Mouse (Mus musculus) embryonic facial prominence, embryonic 11.5 days (tissue): ENCODE results near the gene Sez6l. TPM values are rescaled to one million over a fixed set of nuclear protein-coding genes. Genes with fewer than 3 reads are reported as not detected.

Experiments used
- ATAC-seq: fragments of 200-750 bp; cut with Nextera tagmentation; replicated peaks from 2 replicates; pipeline ENCODE4 v1.8.0; 2017; ENCODE audit warnings: low read depth; ENCODE audit not compliant: insufficient number of reproducible peaks, low FRiP score, low TSS enrichment
- DNase-seq: peaks from one replicate; pipeline ENCODE4 v3.0.0-alpha.2; 2015; ENCODE audit warnings: low spot score
- H3K27ac ChIP-seq: fragments of 300-500 bp; sonication (generic); replicated peaks from 2 replicates; pipeline ENCODE4 v1.5.1; 2014; ENCODE audit warnings: mild to moderate bottlenecking, low read depth, low read length, control low read depth
- H3K27me3 ChIP-seq: fragments of 300-500 bp; sonication (generic); 2 replicates; pipeline ENCODE4 v1.6.1; 2014; ENCODE audit warnings: mild to moderate bottlenecking, low read length, moderate library complexity, mixed read lengths; ENCODE audit not compliant: control insufficient read depth, insufficient read depth
- H3K36me3 ChIP-seq: fragments of 300-500 bp; sonication (generic); replicated peaks from 2 replicates; pipeline ENCODE4 v1.6.1; 2014; ENCODE audit warnings: low read depth, mild to moderate bottlenecking, low read length, moderate library complexity, mixed read lengths; ENCODE audit not compliant: control insufficient read depth, insufficient read depth
- H3K4me1 ChIP-seq: fragments of 300-500 bp; sonication (generic); 2 replicates; pipeline ENCODE4 v1.6.1; 2014; ENCODE audit warnings: low read length, mixed read lengths; ENCODE audit not compliant: control insufficient read depth, insufficient read depth
- H3K4me2 ChIP-seq: fragments of 300-500 bp; sonication (generic); 2 replicates; pipeline ENCODE4 v1.6.1; 2014; ENCODE audit warnings: low read depth, mild to moderate bottlenecking, control low read depth, low read length, moderate library complexity
- H3K4me3 ChIP-seq: fragments of 300-500 bp; sonication (generic); 2 replicates; pipeline ENCODE4 v1.5.1; 2014; ENCODE audit warnings: low read depth, low read length, control low read depth
- H3K9ac ChIP-seq: fragments of 300-500 bp; sonication (generic); replicated peaks from 2 replicates; pipeline ENCODE4 v1.6.1; 2014; ENCODE audit warnings: mild to moderate bottlenecking, control low read depth, low read length
- H3K9me3 ChIP-seq: fragments of 300-500 bp; sonication (generic); replicated peaks from 2 replicates; pipeline ENCODE4 v1.6.1; 2016; ENCODE audit warnings: mild to moderate bottlenecking, low read length, inconsistent platforms, mixed read lengths; ENCODE audit not compliant: control insufficient read depth
- WGBS: fragments of 180-500 bp; shearing (Covaris S2); extraction: QIAGEN DNeasy Blood & Tissue Kit; methylation state at CpG from one replicate; pipeline ENCODE4 v1.1.7; 2014; 5-methylcytosine and 5-hydroxymethylcytosine counted together
- polyA plus RNA-seq: library from polyadenylated mRNA; unstranded; fragments of >200 nt; fragmentation: Nextera tagmentation; extraction: Ambion mirVana; gene quantifications from 2 replicates; pipeline ENCODE4 v1.2.1, GENCODE M21; 2014

Sez6l gene
- polyA plus RNA-seq, 1 experiment from 2014 or later: 0.48 TPM

GRCm38 (mm10) chr5:112483030-112483429, 94.0 kb downstream of the Sez6l start:
- Histone ChIP-seq H3K4me3 (no peak overlapping the region), H3K27me3 (no peaks in the 10 kb centered on the region; the same call in 1 of the 2 replicates), H3K9me3 (no peaks in the 10 kb centered on the region), H3K9ac (no peak overlapping the region), H3K36me3 (no peaks in the 10 kb centered on the region), H3K4me2 (no peak overlapping the region), H3K4me1 (0 out of 2 replicates have a peak, but pooled peaks cover 2% of the 10 kb centered on the region), H3K27ac (no peak overlapping the region)
- WGBS: 85% methylated on average over 8 of the region's 8 CpGs
- DNase-seq (no peak), ATAC-seq (no peak)

- Histone ChIP-seq H3K36me3 (no peaks in the 10 kb centered on the region), H3K4me3 (no peak overlapping the region), H3K9me3 (no peaks in the 10 kb centered on the region), H3K27ac (no peak overlapping the region), H3K4me2 (no peak overlapping the region), H3K9ac (no peak overlapping the region), H3K4me1 (0 out of 2 replicates have a peak, but pooled peaks cover 2% of the 10 kb centered on the region), H3K27me3 (no peaks in the 10 kb centered on the region; the same call in 1 of the 2 replicates)
- ATAC-seq (no peak), DNase-seq (no peak)
- 54% methylated on average over 13 of the region's 13 CpGs for WGBS
These were observed 94.4 kb downstream of the Sez6l start for GRCm38 (mm10) chr5:112482551-112482950.

- H3K27ac ChIP-seq: no peak overlapping the region
- 17% methylated on average over 19 of the region's 19 CpGs for WGBS
- H3K4me2 ChIP-seq: no peak overlapping the region
- 0 out of 2 replicates have a peak, but pooled peaks cover 2% of the 10 kb centered on the region for H3K4me1 ChIP-seq
- H3K4me3 ChIP-seq: no peak overlapping the region
- DNase-seq (peak; percentile 46), ATAC-seq (peak; percentile 48; the same call in 1 of the 2 replicates)
- H3K9me3 ChIP-seq: no peaks in the 10 kb centered on the region
- H3K9ac ChIP-seq: no peak overlapping the region
- no peaks in the 10 kb centered on the region; the same call in 1 of the 2 replicates for H3K27me3 ChIP-seq
- no peaks in the 10 kb centered on the region for H3K36me3 ChIP-seq
These were observed 95.0 kb downstream of the Sez6l start for GRCm38 (mm10) chr5:112481946-112482410.

- ATAC-seq (no peak), DNase-seq (no peak)
- no peak overlapping the region for H3K4me2 ChIP-seq
- H3K9me3 ChIP-seq: no peaks in the 10 kb centered on the region
- no peak overlapping the region for H3K27ac ChIP-seq
- H3K27me3 ChIP-seq: no peaks in the 10 kb centered on the region
- H3K4me3 ChIP-seq: no peak overlapping the region
- no peaks in the 10 kb centered on the region for H3K36me3 ChIP-seq
- H3K9ac ChIP-seq: no peak overlapping the region
- WGBS: 49% methylated on average over 6 of the region's 6 CpGs
- H3K4me1 ChIP-seq: no peaks in the 10 kb centered on the region
These were observed 103.5 kb downstream of the Sez6l start for GRCm38 (mm10) chr5:112473453-112473852.

GRCm38 (mm10) chr5:112470144-112470543, 106.8 kb downstream of the Sez6l start:
- no peaks in the 10 kb centered on the region for H3K4me1 ChIP-seq
- H3K27me3 ChIP-seq: no peaks in the 10 kb centered on the region
- H3K4me2 ChIP-seq: no peak overlapping the region
- no peaks in the 10 kb centered on the region for H3K36me3 ChIP-seq
- no peak overlapping the region for H3K4me3 ChIP-seq
- 67% methylated on average over 6 of the region's 6 CpGs for WGBS
- H3K27ac ChIP-seq: no peak overlapping the region
- H3K9me3 ChIP-seq: no peaks in the 10 kb centered on the region
- H3K9ac ChIP-seq: no peak overlapping the region
- ATAC-seq: no peak
- DNase-seq: peak; percentile 36

GRCm38 (mm10) chr5:112468986-112469581, 107.9 kb downstream of the Sez6l start:
- no peak for ATAC-seq
- Histone ChIP-seq H3K4me3 (no peak overlapping the region), H3K27ac (no peak overlapping the region), H3K9ac (no peak overlapping the region), H3K4me2 (no peak overlapping the region), H3K36me3 (no peaks in the 10 kb centered on the region), H3K4me1 (no peaks in the 10 kb centered on the region), H3K9me3 (no peaks in the 10 kb centered on the region), H3K27me3 (no peaks in the 10 kb centered on the region)
- WGBS: 75% methylated on average over 4 of the region's 4 CpGs
- DNase-seq: no peak

- ATAC-seq (no peak), DNase-seq (no peak)
- WGBS: 67% methylated on average over 6 of the region's 6 CpGs
- Histone ChIP-seq H3K9me3 (no peaks in the 10 kb centered on the region), H3K4me2 (no peak overlapping the region), H3K9ac (no peak overlapping the region), H3K36me3 (no peaks in the 10 kb centered on the region), H3K4me3 (no peak overlapping the region), H3K4me1 (no peaks in the 10 kb centered on the region), H3K27ac (no peak overlapping the region), H3K27me3 (no peaks in the 10 kb centered on the region)
These were observed 110.7 kb downstream of the Sez6l start for GRCm38 (mm10) chr5:112466331-112466730.

- Histone ChIP-seq H3K4me3 (no peak overlapping the region), H3K4me1 (no peaks in the 10 kb centered on the region), H3K36me3 (no peaks in the 10 kb centered on the region), H3K9ac (no peak overlapping the region), H3K27me3 (no peaks in the 10 kb centered on the region), H3K9me3 (no peaks in the 10 kb centered on the region), H3K4me2 (no peak overlapping the region), H3K27ac (no peak overlapping the region)
- no peak for DNase-seq
- no peak for ATAC-seq
- WGBS: 71% methylated on average over 3 of the region's 3 CpGs
These were observed 117.1 kb downstream of the Sez6l start for GRCm38 (mm10) chr5:112459903-112460302.
